Mouse (Mus musculus) thymus, postnatal 25 days (tissue): Measurements from ENCODE around the gene Top2a.

Experiments
- DNase-seq: peaks from one replicate; pipeline ENCODE4 v3.0.0; 2022

Top2a gene

DNA sequence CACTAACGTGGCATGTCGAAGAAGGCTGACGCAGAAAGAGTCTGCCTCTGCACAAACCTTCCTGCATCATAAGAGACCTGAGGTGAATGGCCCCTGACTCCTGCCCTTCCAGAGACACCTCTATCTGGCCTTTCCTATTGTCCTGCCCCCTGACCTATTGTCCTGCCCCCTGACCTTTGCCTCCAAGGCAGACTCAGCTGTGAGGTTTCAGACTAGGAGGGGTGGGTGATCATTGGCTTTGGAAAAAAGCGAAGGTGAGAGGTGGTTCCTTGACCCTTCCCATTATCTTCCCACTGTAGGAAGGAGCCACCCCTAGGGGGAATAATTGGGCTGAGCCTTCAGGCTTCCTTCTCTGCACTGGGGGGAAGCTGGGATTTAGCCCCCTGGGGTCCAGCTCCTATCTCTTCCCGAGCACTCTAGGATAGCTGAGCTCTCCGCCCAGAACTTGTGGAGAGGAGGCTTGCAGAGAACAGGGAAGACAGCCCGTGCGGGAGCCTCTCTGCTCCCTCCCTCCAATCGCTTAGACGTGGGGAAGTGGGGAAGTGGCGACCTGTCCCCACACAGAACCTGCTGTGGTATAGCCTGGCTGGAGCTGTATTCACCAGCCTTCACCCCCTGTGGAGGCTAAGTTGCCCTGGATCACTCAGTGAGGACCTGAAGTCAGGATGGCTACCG is 61.4 kb downstream of the Top2a start:
- DNase-seq, result no peak

DNA sequence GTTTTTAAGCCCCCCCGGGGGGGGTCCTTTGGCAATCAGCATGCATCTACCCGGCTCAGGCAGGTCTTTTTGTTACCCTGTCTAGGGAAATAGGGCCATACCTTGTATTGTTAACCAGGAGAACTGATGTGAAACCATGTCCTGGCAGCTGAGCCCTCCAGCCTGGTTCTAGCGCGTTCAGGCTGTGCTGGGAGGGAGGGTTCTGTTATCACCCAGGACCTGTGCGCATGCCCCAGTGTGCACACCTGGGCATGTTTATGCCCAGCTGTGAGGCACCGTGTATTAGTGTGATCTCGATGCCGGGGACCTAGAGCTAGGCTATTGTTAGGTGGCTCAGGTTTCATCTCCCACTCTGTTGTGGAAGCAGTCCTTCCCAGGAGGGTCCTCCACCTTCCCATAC is 62.2 kb downstream of the Top2a start:
- DNase-seq, result no peak

DNA sequence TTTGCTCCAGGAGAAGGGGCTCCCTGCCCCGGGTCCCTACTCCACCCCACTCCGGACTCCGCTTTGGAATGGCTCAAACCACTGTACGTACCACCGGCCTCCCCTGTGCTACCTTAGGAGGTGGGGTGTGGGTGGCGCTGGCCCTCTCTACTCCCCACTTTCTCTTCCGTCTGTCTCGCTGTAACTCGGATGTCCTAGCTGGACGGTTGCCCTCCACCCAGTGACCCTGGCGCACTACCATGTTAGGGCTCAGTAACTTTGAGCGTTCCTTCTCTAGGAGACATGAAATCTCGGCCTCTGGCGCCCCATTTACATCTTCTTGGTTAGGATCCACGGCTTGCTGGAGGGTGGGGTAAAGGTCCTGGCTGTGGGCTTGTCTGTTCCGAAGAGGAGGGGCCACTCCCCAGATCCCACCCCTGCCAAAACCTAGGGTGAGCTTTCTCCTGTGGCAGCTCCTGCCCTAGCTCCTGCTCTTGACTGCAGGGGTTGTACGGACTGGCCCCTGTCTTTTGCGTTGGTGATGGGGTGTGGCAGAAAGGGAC is 62.9 kb downstream of the Top2a start:
- peak; percentile 27 for DNase-seq

DNA sequence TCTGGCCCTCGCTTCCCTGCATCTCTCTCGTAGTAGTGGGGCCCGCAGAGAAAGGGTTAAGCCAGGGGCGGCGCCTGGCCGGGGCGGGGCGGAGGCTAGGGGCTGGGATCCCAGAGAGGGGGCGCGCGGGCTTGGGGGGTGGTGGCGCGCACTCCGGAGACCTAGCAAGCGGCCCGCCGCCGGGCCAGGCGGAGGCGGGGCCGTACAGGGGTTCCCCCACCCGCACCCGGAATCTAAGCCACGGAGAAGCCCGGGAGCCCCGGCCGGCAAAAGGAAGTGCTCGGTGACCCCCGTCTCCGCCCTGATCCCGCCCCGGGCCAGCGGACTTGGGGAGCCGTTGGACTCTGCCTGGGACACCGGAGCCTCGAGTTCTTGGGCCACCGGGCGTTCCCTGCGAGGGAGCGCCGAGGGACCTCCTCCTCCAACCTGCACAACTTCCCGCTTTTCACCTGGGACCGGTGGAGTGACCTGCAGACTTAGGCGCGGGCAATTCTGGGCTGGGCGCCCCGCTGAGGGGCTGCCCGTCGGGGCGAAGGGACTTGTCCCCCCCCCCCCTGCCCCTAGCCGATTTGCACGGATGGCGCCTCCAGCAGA is 63.6 kb downstream of the Top2a start:
- DNase-seq, result peak; percentile 87

DNA sequence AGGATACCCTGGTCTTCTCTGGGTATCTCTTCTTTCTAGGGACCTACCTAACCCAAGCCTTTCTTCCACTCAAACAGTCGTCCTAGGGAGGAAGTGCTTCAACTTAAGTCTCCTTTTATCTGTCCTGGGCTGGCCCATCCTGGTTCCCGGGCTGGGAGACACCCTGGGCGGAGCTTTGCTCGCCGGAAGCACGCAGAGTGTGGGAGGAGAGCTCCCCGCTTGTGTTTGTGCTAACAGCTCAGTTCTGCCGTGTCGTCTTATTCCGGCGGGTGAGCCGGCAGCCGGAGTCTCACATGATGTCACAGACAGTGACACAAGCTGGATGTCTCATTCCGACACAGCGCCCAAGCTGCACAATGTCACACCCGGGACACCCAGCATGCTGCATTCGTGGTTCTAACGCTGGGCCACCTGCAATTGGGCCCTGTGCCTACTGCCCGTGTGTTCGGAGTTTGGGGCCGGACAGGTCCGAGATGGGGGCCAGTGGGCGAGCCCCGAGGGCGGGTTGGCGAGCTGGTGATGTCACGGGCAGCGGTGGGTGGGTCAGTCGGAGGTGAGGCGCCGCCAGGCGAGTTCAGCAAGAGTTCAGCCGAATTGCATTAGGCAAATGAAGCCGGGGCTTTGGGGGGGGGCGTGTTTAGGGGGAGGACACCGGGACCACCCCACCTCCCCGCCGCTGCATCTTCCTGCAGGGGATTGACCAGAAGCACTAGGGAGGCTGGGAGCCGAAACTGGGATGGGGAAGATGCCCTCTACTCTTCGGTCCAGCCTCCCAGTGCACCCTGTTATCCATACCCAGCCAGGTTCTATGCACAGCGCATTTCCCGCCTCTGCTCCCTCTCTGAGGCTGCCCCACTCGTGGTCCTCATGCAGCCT is 64.3 kb downstream of the Top2a start:
- peak; percentile 84 for DNase-seq

DNA sequence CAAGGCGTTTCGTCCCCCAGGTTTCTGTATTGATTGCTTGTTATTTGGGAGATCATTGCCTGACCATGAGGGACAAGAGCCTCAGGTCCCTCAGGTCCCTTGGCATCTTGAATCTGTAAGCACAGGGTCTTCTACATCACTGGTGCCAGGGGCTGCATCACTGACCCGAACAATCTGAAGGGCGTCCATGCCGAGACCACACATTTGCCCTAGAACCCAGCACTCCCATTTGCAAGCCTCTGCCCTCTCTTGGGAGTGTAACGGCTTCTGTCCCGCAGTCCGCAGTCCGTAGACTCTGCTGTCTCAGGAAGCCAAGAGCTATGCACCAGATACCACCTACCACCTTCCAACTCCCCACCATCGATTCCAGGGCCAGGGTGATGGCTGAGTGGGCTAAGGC is 67.6 kb downstream of the Top2a start:
- DNase-seq, result no peak

DNA sequence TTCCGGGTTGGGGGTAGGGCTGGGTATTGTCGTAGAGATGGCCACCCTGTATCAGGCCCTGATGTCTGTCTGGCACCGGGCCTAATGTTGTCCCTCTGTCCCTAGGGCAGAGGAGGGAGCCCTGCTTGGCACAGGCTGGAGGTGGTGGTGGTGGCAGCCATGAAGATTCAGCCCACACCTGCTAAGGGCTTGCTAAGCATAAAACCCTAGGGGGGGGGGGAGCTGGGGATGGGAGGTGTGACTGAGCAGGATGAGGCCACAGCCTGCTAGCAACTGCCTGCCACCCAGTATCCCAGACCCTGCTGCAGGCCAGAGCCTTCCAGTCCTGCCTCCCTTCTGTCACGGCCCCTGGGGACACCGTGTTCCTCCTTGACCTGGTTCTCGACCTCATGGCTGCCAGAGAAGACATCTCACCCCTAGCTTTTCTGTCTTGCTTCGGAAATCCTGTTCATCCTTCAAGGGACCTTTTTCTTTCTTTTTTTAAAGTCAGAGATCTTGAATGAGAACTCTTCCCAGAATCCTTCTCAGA is 68.2 kb downstream of the Top2a start:
- peak; percentile 11 for DNase-seq

DNA sequence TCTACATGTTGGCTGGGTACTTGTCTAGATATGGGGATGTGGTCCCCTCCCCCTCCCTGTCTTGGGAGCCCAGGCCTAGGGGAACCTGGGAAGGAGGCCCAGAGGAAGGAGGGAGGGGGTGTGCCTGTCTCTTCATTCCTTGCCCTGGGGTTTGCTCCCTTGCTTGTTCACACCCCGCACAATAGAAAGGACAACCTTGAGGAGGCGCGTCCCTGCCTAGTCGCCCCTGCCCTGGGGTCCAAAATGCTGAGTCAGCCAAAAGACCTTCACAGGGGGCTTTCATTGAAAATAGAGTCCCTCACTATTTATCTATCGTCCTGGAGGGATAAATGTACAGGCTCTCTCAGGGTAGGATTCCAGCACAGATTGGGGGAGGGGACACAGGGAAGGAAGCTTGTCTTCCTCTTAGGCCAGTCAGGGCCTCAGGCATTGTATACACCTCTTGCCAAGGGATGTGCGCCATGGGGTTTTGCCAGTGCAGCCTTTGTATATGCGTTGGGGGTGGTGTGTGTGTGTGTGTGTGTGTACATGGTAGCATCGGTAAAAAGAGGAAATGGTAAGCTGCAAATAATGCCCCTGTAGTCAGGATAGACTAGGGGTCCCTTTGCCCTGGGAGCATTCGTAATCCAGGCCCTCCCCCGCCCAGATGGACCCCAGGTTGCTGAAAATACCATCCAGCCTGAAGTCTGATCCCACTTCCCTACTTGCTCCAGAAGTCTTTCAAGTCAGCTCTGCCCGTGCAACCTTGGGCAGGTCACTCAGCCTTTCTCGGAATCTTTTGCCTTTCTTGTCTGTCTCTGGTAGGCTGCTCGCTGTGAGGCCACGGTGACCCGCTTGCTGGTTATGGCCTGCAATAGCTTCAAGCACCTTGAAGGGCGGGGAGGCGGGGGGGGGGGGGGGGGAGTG is 68.9 kb downstream of the Top2a start:
- peak; percentile 14 for DNase-seq

DNA sequence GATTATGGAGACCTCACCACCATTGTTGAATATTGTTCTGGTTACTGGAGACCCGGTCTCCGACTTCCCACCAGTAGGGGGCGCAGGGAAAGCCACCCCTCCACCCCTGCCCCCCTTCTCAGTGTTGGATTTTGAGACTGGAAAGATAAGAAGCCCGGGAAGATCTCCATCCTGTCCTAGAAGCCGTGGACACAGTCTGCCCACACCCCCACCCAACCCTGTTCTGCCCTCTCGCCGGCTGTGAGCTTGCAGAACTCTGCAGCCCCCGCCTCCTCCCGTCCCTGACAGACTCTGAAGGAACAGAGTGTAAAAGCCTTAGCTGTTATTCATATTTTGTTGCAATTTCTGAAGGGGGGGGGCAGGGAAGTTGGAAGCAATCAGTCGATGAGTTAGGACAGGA is 69.6 kb downstream of the Top2a start:
- peak; percentile 70 for DNase-seq

DNA sequence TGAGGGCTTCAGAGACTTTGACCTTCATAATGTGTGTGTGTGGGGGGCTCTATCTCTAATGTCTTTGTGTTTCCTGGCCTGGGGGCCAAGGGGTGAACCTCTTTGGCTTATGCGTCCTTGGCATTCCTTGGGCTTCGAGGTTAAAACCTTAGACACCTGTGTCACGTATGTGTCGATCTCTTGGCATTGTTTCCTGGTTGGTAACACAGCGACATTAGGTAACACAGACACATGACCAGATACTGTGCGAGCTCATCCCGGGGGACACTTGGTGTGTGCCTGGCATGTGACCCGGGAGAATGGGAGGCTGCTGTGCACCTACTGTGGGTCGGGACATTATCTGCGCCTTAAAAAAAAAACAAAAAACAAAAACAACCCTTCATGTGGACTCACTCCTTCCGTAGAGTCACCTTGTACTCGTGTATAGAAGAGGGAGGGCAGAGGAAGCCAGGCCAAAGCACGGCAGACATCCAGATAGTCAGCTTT is 70.1 kb downstream of the Top2a start:
- no peak for DNase-seq

DNA sequence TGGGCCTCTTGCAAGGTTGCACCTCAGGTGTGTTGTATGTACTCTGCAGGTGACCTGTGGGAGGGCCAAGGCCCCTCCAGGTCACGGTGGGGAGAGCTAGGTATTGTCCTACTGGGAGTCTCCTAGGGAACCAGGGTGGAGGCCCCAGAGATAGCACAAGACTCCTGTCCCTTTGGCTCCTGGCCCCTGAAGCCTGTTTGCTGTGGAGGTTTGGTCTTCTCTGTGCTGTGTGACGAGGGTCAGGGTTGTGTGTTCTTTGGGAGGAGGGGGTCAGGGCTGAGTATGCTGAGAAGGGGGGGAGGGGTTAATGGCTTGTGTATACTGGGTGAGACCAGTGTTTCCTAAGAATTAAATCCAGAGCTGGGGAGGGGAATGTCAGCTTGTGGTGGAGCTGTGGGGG is 70.6 kb downstream of the Top2a start:
- DNase-seq, result no peak

DNA sequence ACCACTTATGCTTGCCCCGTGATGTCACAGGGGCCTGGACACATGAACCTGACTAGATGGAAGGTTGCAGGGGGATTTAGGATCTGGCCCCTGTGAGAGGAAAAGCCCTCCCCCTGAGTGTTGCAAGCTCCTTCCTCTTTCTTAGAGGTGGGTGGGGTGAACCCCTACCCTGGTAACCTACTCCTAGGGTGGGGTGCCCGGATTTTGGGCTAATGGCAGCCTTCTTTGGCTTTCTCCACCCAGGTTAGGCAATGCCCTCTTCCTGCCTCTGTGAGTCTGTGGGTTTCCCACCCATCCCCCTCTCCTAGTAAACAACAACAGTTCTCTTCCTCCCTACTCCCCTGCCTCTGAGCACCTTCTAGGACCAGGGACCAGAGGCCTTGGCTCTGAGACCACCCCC is 71.3 kb downstream of the Top2a start:
- DNase-seq, result peak; percentile 23

DNA sequence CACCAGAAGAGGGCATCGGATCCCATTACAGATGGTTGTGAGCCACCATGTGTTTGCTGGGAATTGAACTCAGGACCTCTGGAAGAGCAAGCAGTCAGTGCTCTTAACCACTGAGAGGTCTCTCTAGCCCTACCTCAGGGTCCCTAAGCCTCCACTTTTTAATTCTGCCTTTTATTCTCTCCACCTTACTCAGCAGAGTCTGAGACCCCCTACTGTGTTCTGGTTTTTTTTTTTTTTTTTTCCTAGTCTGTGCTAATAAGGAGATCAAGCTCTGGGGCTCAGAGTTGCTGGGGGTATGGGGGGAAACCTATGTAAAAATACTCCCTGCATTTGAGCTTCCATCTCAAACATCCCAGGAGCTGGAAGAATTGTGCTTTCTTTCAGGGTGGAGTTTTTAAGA is 71.9 kb downstream of the Top2a start:
- DNase-seq, result no peak

DNA sequence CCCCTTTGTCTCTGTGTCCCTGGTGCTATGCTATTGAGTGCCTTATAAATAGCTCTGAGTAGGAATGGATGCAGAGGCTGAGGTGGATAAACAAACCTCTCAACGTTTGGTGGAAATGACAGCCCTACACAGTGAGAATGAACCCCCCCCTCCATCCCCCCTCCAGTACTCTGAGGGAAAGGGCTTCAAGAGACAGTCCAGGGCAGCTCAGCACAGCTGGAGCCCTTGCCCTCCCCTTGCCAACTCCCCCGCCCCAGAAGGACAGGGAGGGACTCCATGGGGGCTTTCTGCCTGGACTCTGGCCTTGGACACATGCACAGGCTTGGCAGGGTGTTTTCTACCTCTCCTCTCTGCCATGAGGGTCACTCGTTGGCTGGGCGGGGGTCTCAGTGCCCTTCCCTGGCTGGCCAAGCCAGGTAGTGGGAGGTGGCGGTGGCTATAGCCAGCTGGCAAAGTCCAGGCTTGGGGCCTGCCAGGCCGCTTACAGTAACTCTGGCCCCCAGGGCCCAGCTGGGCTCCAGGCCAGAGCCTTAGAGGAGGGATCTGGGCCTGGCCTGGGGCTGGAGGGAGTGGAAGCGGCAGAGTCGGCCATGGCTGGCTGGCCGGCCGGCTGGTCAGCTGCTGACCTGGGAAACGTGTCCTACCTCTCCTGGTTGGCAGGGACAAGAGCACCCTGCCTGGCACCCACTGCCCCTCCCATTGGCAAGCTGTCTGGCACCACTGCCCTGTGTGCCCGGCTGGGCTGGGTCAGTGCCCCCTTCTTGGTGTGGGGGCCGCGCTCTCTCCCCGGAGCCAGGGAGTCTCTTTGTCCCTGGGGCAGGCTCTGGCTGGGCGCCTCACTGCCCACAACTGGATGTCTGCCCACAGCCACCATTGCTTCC is 72.7 kb downstream of the Top2a start:
- no peak for DNase-seq

DNA sequence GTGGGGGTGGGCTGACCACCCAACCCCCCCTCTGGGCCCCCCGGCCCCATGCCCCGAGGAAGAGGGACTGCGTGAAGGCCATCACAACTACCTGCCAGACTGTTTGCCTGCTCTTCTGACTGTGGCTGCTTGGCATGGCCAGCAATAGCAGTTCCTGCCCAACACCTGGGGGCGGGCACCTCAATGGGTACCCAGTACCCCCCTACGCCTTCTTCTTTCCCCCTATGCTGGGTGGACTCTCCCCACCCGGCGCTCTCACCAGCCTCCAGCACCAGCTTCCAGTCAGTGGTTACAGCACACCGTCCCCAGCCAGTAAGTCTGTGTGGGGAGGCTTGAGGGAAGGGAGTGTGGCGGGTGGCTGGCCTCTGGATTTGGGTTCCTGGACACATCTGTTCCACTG is 73.5 kb downstream of the Top2a start:
- DNase-seq, result no peak

DNA sequence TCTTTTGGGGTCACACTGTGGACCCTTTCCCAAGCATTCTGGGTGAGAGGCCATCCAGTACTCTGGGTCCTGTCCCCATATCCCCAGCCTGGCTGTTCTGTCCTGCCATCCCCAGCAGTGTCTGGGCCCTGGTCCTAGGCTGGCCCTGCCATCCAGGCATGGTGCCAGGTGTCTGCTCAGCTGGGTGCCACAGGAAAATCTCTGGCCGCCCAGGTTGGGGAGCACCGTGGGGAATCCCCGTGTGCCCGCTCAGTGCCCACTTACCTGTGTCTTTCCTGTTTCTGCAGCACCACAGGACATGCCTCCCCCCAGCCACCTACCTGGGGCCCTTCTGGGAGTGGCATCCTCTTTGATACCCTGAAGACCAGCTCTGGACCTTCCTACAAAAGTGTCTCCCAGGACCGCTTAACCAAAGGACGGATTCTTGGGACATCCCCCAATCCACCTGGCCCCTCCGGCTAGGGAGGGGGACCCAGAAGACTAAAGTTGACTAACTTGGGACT is 74.0 kb downstream of the Top2a start:
- DNase-seq, result no peak

DNA sequence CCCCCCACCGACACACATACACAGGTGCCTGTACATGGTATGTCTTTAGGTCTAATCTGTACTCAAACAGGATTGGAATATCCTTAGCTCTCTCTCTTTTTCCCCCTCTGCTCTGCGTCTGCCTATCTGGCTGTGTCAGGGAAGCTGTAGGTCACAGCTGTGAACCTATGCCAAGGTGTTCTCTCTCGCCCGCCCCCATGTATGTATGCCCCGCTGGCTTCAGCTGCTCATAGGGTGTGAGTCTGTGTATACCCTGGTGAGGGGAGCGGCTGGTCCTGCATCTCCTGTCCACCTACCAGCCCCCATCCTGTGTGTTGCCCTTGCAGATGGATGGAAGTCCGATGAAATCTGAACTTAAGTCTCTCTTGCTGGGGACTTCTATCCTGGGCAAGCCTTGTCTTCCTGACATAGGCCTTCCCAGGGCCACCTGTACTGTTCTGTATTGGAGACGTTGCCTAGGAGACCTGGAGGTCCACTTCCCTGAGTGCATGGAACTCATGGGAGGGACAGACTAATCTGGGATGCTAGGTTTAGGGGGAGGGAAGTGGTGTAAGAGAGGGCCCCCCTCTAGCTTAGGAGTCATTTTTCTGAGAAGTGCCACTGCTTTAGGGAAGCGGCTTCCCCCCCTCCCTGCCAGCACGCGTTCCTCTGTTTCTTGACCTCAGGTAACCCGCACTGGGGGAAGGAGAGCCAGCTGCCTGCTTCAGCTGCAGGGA is 74.6 kb downstream of the Top2a start:
- DNase-seq, result no peak

DNA sequence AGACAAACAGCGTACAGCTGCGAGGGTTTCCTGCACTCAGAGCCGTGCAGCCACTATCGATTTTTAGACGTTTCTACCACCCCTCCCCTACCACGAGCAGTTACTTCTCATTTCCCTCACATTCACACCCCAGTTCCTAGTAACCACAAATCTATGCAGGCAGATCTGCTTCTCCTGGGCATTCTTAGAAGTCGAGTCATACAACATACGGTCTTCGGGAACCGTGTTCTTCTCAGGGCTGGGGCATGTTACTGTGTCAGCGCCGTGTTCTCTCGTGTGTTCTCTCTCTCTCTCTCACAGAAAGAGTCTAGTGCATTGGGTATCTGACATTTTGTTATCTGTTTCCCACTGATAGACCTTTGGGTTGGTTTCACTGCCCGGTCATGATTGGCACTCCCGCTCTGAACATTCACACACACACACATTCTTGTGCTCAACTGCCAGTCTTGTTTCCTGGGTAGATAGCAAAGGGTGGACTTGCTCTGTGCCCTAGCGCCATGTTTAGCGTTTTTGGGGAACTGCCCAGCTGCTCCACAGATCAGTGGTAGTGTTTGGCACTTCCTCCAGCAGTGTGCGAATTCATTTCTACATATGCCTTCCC is 75.9 kb downstream of the Top2a start:
- DNase-seq, result no peak

DNA sequence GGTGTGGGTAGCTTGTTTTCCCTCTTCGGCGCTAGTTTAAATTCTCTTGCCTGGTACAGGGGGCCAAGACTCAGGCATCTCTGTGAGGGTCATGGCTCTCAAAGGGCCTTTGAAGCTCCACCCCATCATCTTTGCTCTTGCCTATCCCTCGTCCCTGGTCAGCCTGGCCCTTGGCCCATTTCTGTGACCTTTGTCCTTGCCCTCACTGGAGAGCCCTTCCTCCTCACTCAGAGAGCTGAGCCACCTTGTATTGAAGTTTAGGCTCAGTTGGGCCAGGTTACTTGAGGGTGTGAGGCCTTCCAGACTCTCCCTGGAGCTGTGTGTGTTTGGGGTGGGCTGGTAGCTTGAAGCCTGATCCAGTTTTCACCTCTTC is 78.4 kb downstream of the Top2a start:
- DNase-seq, result no peak
